In genomic region chr13:107963471-107963870, GRCm38 (mm10) we compare ENCODE assay signal across 20 mouse cellular contexts.
A peak's percentile ranks its signal among the peaks of the same experiment; 100 is the strongest.
DNase-seq lines count a peak whose midpoint lies in the region; ATAC-seq lines count a peak whose summit lies in the region.
"Had no signal": no experiment of that assay in that cellular context is flagged by ENCODE, and none has a peak within 500 bp of the region (broad histone marks: within the 10 kb centered on the region; RNA-seq: fewer than 3 reads in every experiment).

No protein-coding gene starts in this region.

- H3K36me3 ChIP-seq in intestine, embryonic 15.5 days = no peaks in the 10 kb centered on the region
- no peaks in the 10 kb centered on the region for H3K36me3 ChIP-seq in intestine, embryonic 16.5 days (ENCODE audit: control insufficient read depth, insufficient read depth, low read length)
- H3K36me3 ChIP-seq: embryonic facial prominence, embryonic 15.5 days; hindbrain, embryonic 13.5 days; midbrain, embryonic 12.5 days; neural tube, embryonic 15.5 days had no signal

- no peak overlapping the region for H3K4me2 ChIP-seq in intestine, embryonic 15.5 days (replicated peaks)
- no peak overlapping the region for H3K4me2 ChIP-seq in intestine, embryonic 16.5 days (ENCODE audit: low read depth, low read length)
- H3K4me2 ChIP-seq: embryonic facial prominence, embryonic 15.5 days; forebrain, embryonic 13.5 days; hindbrain, embryonic 13.5 days; midbrain, embryonic 12.5 days; neural tube, embryonic 15.5 days had no signal

- no peaks in the 10 kb centered on the region for H3K27me3 ChIP-seq in intestine, embryonic 15.5 days (replicated peaks)
- H3K27me3 ChIP-seq in intestine, embryonic 16.5 days (replicated peaks; ENCODE audit: control insufficient read depth, insufficient read depth, low read length) = no peaks in the 10 kb centered on the region
- H3K27me3 ChIP-seq: embryonic facial prominence, embryonic 15.5 days; forebrain, embryonic 13.5 days; hindbrain, embryonic 13.5 days; neural tube, embryonic 15.5 days had no signal

- H3K4me3 ChIP-seq in intestine, embryonic 15.5 days (replicated peaks) = no peak overlapping the region
- H3K4me3 ChIP-seq in intestine, embryonic 16.5 days (ENCODE audit: low read length) = no peak overlapping the region
- H3K4me3 ChIP-seq: embryonic facial prominence, embryonic 15.5 days; forebrain, embryonic 13.5 days; heart, adult 2 months; hindbrain, embryonic 13.5 days; left cerebral cortex, adult 2 months; midbrain, embryonic 12.5 days; myocyte; neural tube, embryonic 15.5 days had no signal

- whole genome bisulfite sequencing in intestine, embryonic 15.5 days = 64% methylated on average over 11 of the region's 11 CpGs
- 61% methylated on average over 11 of the region's 11 CpGs for WGBS in intestine, embryonic 16.5 days

- H3K4me1 ChIP-seq in intestine, embryonic 15.5 days (replicated peaks) = peaks cover 18% of the 10 kb centered on the region
- H3K4me1 ChIP-seq in intestine, embryonic 16.5 days (ENCODE audit: control insufficient read depth, insufficient read depth, low read length) = peaks cover 25% of the 10 kb centered on the region; the same call in 1 of the 2 replicates

- no peaks in the 10 kb centered on the region for H3K9me3 ChIP-seq in intestine, embryonic 15.5 days
- H3K9me3 ChIP-seq in intestine, embryonic 16.5 days (ENCODE audit: control insufficient read depth, low read length) = no peaks in the 10 kb centered on the region
- H3K9me3 ChIP-seq: embryonic facial prominence, embryonic 15.5 days; forebrain, embryonic 13.5 days; hindbrain, embryonic 13.5 days; midbrain, embryonic 12.5 days; neural tube, embryonic 15.5 days had no signal

- 0 out of 2 replicates have a peak overlapping the region, but pooled peaks have one; percentile 9 for H3K27ac ChIP-seq in intestine, embryonic 15.5 days
- no peak overlapping the region for H3K27ac ChIP-seq in intestine, embryonic 16.5 days (ENCODE audit: low read length)
- H3K27ac ChIP-seq: embryonic facial prominence, embryonic 15.5 days; forebrain, embryonic 13.5 days; heart, adult 2 months; hindbrain, embryonic 13.5 days; left cerebral cortex, adult 2 months; midbrain, embryonic 12.5 days; neural tube, embryonic 15.5 days had no signal

- DNase-seq in lung, postnatal 36 days = peak; percentile 13
- DNase-seq in lung, postnatal 14 days = no peak
- DNase-seq in gonadal fat pad, adult 2 months (ENCODE audit: low read depth) = peak; percentile 31
- no peak for DNase-seq in layer of hippocampus, postnatal 36 days
- no peak for DNase-seq in natural killer cell, adult 2 months (ENCODE audit: low spot score in 2 of 2)
- DNase-seq: cerebellum, adult 18-20 months; cerebellum, postnatal 25 days; heart, adult 2 months; left cerebral cortex, postnatal 4 days; liver, postnatal 0 days; right cerebral cortex, postnatal 25 days had no signal

- no peak overlapping the region for H3K9ac ChIP-seq in intestine, embryonic 15.5 days
- no peak overlapping the region for H3K9ac ChIP-seq in intestine, embryonic 16.5 days (ENCODE audit: low read depth, low read length)
- H3K9ac ChIP-seq: embryonic facial prominence, embryonic 15.5 days; forebrain, embryonic 13.5 days; hindbrain, embryonic 13.5 days; liver, postnatal 0 days; midbrain, embryonic 12.5 days; neural tube, embryonic 15.5 days had no signal

- no peak for ATAC-seq in intestine, embryonic 15.5 days
- ATAC-seq in intestine, embryonic 16.5 days = no peak
- ATAC-seq: forebrain, embryonic 13.5 days; liver, postnatal 0 days had no signal

Comparison
In these comparisons a context has a peak if more than half of its experiments do, and no peak if none do; other contexts are left out.
1. DNase-seq: peak in lung, postnatal 36 days (single experiment) and gonadal fat pad, adult 2 months (single experiment); none in lung, postnatal 14 days (single experiment), layer of hippocampus, postnatal 36 days (0 of 2) and natural killer cell, adult 2 months (0 of 2).